Mouse (Mus musculus) bone marrow, adult 2 months (tissue): ENCODE data around the gene Pawr. TPM values are rescaled to one million over a fixed set of nuclear protein-coding genes. Genes with fewer than 3 reads are reported as not detected.
"Not testable (repeated sequence)": the region's sequence is repeated elsewhere in the genome, so short reads cannot be mapped to it uniquely, and the experiment has no call there.

Experiments used
- H3K27ac ChIP-seq: fragments of 200-500 bp; 2 replicates; pipeline ENCODE4 v1.5.1; 2012; ENCODE audit warnings: low read depth, mild to moderate bottlenecking, control low read depth, inconsistent platforms, low read length; ENCODE audit not compliant: control insufficient read depth, poor library complexity, insufficient read depth
- H3K4me1 ChIP-seq: fragments of 200-500 bp; 2 replicates; pipeline ENCODE4 v1.6.1; 2011; ENCODE audit warnings: low read length; ENCODE audit not compliant: control insufficient read depth, insufficient read depth
- H3K4me3 ChIP-seq: fragments of 200-500 bp; replicated peaks from 2 replicates; pipeline ENCODE3; 2011; ENCODE audit warnings: mild to moderate bottlenecking, low read depth, low read length, control low read depth; ENCODE audit not compliant: control insufficient read depth
- CTCF ChIP-seq: fragments of 200-500 bp; IDR thresholded peaks from 2 replicates; pipeline ENCODE4 v1.5.1; 2011; ENCODE audit warnings: low read length, control low read depth; ENCODE audit not compliant: control insufficient read depth, insufficient read depth
- POLR2A ChIP-seq: fragments of 200-500 bp; IDR thresholded peaks from 2 replicates; pipeline ENCODE4 v1.6.1; 2011; ENCODE audit warnings: low read depth, mild to moderate bottlenecking, control low read depth, low read length, borderline replicate concordance; ENCODE audit not compliant: control insufficient read depth
- WGBS: fragments of 180-500 bp; shearing (Covaris S2); methylation state at CpG from one replicate; pipeline ENCODE4 v1.1.7; 2018; 5-methylcytosine and 5-hydroxymethylcytosine counted together
- polyA plus RNA-seq: library from polyadenylated mRNA; stranded (reverse); fragments of >200 nt; gene quantifications from 2 replicates; pipeline ENCODE4 v1.2.4, GENCODE M21; 2011; ENCODE audit warnings: low replicate concordance; ENCODE audit not compliant: missing spikeins, insufficient read depth, insufficient read length

The Pawr gene
- polyA plus RNA-seq, 1 experiment = 6.8 TPM

DNA sequence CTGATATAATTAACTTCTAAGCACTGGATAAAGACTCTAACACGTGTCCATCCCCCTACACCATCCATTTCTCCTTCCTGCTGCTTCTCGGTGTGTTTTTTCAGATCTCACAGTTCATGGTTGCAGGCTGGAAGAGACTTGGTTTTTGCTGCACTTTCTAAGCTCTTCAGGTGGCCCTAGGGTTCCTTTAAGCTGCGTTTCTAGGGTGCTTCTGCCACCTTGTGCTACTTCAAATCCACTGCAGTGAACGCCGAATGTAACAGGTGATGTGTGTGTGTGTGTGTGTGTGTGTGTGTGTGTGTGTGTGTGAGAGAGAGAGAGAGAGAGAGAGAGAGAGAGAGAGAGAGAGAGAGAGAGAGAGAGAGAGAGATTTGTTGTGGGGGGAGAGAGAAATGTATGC lies 103.7 kb downstream of the Pawr start:
- WGBS = 13% methylated on average over 5 of the region's 5 CpGs
- Histone ChIP-seq H3K27ac (no peak overlapping the region), H3K4me1 (no peaks in the 10 kb centered on the region), H3K4me3 (no peak overlapping the region)
- TF ChIP-seq CTCF (no peak), POLR2A (no peak)

DNA sequence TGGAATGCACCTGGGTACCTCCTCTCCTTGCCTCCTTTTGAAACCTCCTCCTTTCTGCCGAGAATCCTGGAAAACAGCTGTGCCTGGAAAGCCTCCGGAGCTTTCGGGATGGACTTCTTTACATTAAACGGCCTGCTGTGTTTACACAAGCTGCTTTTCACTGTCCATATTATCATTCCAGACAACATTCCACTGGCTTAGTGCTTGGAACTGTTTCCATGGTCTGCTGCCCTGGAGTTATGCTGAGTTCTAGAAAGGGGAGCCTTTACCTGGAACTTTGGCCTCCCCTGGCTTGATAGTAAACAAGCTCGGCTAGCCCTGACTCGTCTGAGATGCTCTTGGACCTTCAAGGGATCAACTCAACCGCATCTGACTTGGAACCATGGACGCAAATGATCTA lies 104.4 kb downstream of the Pawr start:
- TF ChIP-seq POLR2A (no peak), CTCF (no peak)

DNA sequence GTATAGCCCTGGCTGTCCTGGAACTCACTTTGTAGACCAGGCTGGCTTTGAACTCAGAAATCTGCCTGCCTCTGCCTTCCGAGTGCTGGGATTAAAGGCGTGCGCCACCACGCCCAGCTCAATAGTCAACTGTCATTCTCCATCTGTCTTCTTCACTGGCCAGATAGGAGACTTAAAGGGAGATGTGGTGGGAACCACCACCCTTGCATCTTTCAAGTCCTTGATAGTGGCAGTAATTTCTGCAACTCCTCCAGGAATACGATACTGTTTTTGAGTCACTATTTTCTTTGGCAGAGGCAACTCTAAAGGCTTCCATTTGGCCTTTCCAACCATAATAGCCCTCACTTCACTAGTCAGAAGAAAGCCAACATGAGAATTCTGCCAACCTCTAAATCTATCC lies 108.3 kb downstream of the Pawr start:
- WGBS = 96% methylated on average over 5 of the region's 5 CpGs
- not testable (repeated sequence) for H3K4me1 ChIP-seq, H3K4me3 ChIP-seq, H3K27ac ChIP-seq

More for the DNA sequence above, 104.4 kb downstream of the Pawr start:
- WGBS = 70% methylated on average over 8 of the region's 8 CpGs
- Histone ChIP-seq H3K27ac (no peak overlapping the region), H3K4me3 (no peak overlapping the region), H3K4me1 (no peaks in the 10 kb centered on the region)

DNA sequence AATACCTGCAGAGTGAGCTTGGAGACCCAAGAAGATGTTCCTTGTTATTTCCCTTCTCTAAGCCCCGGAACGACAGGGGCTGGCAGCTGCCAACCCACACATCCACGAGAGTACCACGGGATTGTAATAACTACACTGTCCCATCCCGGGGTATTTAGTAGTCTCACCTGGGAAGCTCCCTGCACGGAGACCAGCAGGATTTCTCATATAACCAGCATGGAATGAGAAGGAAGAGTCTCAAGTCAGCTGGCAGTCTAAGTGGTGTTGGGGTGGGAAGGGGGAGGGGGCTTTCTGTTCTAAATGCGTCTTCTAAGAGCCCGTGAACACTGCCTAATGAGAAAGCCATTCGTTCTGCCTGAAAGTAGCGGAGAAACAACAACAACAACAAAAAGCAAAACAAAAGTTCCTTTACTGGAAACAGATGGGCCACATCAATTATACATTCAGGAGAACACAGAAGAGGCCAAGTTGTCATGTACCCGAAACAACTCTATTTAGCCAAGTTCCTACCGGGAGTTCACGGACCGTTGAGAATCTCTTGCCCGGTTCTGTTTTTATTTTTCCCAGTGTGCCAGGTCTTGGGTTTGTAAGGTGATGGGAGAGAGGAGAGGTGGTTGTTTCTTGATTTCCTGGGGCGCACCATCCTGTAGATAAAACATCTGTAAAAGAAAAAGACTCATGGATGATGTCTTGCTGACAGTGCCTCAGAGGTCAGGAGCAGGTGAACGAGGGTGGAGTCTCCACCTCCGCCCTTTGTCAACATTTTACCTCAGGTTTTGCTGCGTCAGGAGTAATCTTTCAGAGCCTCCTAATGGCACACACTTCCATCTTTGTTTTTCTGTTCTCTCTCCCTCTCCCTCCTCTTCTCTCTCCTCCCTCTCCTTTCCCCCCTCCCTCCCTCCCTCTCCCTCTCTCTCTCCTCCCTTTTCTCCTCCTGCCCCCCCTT lies 112.3 kb downstream of the Pawr start:
- Histone ChIP-seq H3K27ac (no peak overlapping the region), H3K4me3 (no peak overlapping the region), H3K4me1 (no peaks in the 10 kb centered on the region)
- no peak for TF ChIP-seq POLR2A
- no peak for TF ChIP-seq CTCF
- WGBS = 83% methylated on average over 19 of the region's 19 CpGs

DNA sequence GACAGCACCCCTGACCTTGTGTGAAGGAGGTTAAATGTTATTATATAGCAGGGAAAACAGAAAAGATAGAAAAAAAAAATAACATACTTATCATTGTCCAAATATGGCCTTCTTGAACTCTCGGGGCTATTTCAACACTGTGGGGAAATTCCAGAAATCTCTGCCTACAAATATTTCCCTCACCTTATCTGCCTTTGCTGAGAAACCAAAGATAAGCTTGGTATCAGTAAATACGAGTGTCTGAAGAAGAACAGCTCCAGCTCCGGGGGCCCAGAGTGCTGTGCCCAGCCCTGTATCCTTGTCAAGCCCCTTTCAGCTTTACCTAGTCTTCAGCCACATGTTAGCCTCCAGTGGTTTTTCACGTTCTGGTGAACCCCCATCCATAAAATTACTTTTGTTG lies 113.2 kb downstream of the Pawr start:
- 50% methylated on average over 4 of the region's 4 CpGs for WGBS
- H3K4me1 ChIP-seq = no peaks in the 10 kb centered on the region
- no peak overlapping the region for H3K4me3 ChIP-seq
- H3K27ac ChIP-seq = no peak overlapping the region
- TF ChIP-seq CTCF (no peak), POLR2A (no peak)

DNA sequence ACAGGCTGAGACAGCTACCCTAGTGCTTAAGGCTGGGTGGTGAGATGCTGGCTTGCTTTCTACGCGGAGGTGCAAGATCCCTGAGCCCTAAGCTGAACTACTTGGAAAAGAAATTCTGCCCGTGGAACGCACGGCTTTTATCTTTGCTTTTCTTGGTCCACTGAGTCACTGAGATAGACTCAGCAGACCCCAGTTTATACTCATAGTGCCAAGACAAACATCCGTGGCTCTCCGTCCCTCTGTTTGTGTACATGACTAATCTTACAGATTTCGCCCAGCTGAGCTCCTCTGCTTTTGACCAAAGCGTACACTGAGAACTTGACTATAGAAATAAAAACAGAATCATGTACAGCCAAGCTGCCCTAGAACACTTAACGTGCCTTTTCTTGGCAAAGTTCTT lies 113.7 kb downstream of the Pawr start:
- TF ChIP-seq CTCF (no peak), POLR2A (no peak)
- Histone ChIP-seq H3K4me3 (no peak overlapping the region), H3K4me1 (no peaks in the 10 kb centered on the region), H3K27ac (no peak overlapping the region)
- 63% methylated on average over 10 of the region's 10 CpGs for WGBS

DNA sequence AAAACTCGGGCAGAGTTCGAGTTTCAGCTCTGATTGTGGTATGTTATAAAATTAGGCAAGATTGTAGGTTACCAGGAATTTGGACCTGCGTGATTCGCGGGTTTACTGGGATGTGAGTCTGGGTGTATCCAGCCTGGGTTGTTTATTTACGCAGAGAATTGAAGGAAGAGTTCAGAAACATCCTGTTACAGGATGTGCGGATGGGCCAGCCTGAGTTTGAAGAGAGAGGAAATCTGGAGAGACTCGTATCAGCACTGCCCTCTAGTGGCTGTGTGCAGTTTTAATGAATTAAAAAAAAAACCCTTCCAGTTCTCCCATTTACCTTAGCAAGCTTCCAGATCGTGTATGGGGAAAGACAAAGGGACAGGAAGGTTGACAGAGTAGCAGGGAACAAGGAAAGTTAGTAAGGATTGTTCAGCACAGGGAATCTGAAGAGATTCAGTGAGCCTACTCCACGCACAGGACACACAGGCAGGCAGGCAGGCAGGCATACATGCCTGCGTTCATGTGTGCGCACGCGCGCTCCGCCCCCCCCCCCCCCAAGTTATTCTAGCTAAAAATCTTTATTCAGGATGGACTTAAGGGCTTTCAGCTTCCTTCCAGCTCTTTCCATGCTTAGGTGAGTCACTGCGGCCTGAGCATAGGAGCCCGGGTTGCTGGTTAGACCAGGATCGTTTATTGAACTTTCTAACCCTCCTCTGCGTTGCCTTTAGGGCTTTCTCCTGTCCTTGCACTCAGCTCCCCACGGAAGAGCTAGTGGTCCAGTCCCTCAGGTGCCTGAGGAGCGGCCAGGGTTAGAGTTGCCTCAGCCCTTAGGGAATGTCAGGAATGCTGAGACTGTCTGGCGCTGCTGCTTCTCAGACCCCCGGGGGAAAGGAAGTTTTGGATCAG lies 114.4 kb downstream of the Pawr start:
- 5% methylated on average over 24 of the region's 24 CpGs for WGBS
- Histone ChIP-seq H3K4me1 (no peaks in the 10 kb centered on the region), H3K27ac (no peak overlapping the region), H3K4me3 (no peak overlapping the region)
- TF ChIP-seq POLR2A (no peak), CTCF (peak; percentile 48)

DNA sequence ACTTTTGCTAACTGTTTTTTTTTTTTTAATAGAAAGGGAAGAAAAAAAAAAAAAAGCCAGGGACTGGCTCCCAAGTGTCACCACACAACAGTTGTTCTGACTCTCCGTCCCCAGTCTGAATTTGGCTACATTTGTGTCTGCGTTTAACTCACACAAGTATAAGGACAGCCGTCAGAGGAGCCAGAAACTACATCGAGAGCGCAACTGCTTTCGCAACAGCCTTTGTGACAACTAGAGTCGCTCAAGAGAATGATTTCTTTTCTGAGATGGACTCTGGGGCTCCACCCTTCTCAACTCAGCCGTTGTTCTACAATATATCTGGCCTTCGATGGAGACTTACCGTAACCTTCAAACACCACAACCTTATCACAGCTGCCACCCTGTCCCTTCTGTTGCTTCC lies 115.3 kb downstream of the Pawr start:
- 29% methylated on average over 10 of the region's 10 CpGs for WGBS
- H3K27ac ChIP-seq = no peak overlapping the region
- no peak overlapping the region for H3K4me3 ChIP-seq
- no peaks in the 10 kb centered on the region for H3K4me1 ChIP-seq
- TF ChIP-seq CTCF (no peak), POLR2A (no peak)

DNA sequence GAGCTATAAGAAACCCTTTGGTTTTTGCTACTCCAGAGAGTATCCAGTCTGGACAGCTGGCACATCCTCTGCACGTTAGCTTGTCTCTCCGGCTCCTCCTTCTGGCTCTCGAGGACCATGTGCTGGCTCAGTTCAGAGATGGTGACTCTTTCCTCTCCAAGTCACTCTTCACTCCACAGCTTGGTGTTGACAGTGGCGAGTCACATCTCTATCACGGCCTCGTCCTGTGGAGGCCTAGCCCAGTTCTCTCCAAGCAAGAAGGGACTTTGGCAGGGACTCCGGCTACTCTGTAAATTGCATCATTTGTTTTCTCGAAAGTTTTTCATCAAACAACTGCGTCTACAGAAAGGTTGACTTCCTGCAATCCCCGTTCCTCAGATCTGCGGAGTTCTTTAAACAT lies 116.5 kb downstream of the Pawr start:
- Histone ChIP-seq H3K27ac (no peak overlapping the region), H3K4me1 (no peaks in the 10 kb centered on the region), H3K4me3 (no peak overlapping the region)
- TF ChIP-seq CTCF (no peak), POLR2A (no peak)
- WGBS = 81% methylated on average over 11 of the region's 11 CpGs
